Mouse (Mus musculus): ENCODE measurements around the gene Bcl2l14.

The Bcl2l14 gene

DNA sequence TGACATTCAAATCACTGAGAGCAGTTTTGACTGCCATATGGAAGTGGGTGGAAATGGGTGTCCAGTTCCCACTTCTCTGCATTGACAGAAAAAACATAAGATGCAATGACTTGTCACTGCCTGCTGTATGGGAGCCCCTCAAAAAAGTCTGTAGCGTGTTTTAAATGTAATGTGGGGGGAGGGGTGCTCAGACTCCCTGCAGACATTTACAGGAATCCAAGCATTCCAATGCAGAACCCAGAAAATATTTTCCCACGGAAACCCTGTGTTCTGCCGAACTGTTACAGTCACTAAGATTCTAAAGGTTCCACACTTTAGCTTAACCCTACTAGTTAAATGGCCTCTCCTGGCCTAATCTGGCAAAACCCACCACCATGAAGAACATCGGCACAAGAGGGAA, at the start of gene Bcl2l14:
Gene Bcl2l14 (plus strand): TSS at position 301 of the 400 bp plus-strand sequence.
- no peak for DNase-seq

DNA sequence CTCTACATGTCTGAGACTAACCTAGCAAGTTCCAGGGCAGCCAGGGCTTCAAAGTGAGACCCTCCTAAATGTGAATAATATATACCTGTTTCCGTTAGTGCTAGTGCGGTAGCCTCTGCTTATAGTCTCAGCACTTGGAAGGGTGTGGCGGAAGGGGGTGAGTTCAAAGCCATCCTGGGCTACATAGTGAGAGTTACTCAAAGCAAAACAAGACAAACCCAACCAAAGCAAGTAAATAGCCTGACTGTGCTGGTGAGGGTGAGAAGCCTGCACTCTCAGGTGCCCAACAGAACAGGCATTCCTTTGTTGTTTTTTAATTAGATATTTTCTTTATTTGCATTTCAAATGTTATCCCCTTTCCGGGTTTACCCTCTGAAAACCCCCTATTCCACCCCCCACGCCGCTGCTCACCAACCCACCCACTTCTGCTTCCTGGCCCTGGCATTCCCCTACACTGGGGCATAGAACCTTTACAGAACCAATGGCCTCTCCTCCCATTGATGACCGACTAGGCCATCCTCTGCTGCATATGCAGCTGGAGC, 47.5 kb upstream of the Bcl2l14 start:
- DNase-seq, result no peak

DNA sequence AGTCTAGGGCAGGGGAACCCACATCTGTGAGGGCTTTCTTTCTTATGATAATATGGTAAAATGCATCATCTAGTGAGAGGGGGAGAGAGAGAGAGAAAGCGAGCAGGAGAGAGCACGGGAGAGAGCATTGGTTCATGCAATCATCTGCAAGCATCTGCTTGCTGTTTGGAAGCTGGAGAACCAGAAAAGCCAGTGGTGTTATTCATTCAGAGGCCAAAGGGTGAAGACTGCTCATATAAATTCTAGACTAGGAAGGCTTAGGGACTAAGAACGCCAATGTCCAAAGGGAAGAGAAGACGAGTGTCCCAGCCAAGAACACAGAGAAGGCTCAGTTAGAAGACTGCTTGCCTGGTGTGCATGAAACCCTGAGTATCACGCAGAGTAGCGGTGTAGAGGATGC, 43.2 kb upstream of the Bcl2l14 start:
- no peak for DNase-seq

DNA sequence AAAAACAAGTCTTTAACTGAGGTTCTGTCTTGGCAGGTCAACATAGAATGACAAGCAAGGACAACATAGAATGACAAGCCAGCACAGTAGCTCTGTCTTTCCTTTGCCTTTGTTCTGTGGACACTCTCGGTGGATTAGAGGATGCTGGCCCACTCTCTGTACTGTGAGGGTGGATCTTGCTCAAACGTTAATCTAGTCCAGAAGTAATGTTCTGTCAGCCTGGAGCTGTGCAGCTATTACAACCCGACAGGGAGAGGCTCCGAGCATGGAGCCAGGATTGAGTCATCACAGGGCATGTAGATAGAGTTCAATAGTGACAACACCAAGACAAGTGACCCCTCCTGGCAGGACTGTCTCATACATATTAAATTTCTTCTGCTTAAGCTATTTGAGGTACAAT, 42.4 kb upstream of the Bcl2l14 start:
- no peak for DNase-seq

DNA sequence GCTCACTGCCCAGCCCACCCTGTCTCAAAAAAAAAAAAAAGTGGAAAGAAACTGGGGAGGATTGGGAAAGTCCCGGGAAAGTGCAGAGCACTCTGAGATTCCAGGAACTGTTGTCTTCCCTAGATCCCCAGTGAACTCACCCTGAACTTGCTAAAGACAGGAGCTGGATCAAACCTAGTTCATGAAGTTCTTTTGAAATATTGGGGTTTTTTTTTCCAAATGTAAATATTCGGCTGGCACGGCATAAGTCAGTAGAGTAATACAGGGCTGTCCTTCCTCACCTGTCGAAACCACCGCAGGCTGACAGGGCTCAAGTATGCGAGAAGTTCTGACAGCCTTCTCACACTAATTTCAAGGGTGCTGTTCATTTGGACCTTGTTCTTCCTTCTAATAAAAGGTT, 38.5 kb upstream of the Bcl2l14 start:
- no peak for DNase-seq

DNA sequence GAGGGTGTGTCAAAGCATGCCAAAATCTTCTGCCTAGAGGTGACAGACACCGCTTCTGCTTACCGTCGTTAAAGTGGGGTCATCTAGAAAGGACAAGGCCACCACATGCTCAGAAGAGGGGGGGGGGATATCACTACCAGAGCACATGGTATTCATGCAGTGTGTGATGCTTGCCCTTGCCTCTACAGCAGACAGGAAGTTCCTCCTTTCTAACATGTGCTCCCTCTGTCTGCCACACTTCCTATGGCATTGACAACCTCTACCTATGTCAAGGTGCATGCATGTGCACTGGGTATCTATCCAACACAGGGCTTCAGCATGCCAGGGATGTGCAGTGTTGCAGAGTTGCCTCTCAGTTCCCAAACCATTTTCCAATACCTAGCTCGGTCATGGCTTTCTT, 36.0 kb upstream of the Bcl2l14 start:
- DNase-seq, result no peak

DNA sequence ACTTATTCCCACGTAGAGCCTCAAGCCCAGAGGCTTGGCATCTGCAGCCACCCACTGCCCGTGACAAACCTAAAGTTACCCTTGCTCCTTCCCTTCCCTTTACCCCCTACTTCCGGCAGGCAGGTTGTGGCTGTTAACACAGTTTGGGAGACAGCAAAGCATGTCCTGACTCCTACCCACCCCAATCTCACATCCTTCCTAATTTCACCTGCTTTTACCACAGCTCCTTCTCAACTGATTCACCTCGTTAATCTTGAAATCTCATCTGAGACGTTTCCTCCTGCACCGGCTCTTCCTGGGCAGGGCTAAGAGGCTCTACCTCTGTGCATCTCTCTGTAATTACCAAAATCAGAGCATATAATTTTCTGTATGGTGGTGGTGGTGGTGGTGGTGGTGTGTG, 31.5 kb upstream of the Bcl2l14 start:
- no peak for DNase-seq

DNA sequence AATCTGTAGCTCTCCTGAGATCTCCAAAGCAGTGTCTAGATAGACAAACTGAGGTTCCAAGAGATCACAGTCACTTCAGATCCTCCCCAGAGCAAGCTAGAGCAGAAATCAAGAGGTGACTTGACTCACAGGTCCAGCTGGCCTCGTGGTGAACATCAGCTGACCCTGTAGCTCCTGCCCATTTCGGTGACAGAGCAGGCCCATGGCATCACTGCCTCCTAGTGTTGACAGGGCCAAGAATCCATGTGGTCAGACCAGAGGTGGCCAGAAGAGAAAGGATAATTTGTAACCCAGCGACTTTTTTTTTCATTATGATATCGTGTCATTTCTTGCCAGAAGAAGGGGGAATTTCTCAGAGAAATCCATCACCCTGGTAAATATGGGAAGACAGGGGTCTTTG, 30.2 kb upstream of the Bcl2l14 start:
- DNase-seq, result no peak

DNA sequence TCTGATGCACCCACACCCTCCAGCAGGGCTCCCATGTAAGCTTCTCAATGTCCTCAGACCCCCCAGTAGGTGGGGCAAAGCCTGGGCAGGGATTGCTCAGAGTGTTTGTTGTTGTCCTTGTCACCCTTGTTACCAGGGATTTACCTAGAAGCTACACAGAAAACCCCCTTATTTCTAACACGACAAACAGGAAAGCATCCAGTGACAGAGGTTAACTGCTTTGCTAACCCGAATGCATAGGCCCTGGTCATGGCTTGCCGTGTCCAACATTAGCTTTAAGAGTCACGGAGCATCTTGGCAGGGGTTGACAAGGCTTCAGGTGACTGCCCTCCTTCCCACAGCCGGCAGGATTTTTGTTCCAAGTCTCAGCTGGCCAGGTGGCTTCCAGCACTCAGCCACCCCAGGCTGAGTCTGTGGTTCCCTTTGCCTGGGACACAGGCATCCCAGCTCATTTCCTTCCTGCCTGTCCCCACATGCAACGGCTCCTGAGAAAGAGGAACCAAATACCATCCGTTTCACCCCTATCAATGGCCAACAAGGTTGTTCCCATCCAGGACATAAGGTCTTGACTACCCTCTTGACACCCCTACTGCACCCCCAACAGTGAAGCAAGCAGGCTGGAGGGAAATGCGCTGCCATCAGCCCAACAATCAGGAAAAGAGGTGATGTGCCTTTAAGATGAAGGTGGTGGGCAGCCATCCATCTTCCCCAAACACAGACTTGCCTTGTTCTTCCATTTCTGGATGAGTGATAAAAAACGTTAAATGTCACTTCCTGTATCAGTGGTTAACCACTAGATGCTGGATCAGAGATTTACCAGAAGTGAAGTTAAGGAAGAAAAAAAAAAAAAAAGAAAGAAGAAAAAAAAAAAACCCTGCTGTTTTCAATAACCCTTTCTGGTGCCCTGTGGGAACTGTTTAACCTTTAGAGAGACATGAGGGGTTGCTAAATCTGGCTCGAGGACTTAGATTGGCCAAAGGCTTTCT, 29.5 kb upstream of the Bcl2l14 start:
- no peak for DNase-seq

DNA sequence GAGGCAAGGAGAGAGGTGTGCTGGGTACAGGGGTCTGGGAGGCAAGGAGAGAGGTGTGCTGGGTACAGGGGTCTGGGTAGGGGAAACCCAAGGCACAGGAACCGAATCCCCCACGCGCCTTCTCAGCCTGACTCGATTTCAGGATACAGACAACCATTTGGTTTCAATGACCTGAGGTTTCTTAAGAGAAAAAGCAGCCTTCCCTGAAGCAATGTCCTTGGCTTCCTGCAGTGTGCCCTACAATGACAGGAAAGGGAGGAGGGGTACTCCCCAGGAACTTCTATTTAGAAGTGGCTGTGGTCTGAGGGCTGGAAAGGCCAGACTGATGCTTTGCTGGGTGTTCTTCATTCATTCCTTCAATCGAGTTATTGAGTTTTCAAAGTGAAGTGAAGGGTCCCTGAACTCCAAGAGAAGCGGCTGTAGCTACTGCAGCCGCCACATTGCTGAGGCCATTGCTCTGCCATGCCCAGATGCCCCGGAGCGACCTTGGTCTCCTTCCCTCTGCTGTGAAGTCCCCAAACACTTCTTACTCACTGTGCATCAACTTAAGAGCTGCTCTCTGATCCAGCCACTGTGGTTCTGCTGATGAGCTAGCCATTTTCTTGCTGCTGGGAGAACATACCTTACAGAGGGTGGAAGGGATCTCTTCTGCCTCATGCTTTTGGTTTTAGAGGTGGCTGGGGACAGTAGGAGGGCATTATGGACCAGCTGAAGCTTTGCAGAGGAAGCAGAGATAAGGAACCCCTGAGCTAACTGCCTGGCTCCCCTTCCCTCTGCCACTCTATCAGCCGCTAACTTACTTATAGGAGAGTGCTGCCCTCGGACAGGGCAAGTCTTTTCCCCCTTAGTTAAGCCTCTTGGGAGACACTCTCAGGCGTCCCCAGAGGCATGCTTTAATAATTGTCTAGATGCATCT, 28.5 kb upstream of the Bcl2l14 start:
- no peak for DNase-seq

DNA sequence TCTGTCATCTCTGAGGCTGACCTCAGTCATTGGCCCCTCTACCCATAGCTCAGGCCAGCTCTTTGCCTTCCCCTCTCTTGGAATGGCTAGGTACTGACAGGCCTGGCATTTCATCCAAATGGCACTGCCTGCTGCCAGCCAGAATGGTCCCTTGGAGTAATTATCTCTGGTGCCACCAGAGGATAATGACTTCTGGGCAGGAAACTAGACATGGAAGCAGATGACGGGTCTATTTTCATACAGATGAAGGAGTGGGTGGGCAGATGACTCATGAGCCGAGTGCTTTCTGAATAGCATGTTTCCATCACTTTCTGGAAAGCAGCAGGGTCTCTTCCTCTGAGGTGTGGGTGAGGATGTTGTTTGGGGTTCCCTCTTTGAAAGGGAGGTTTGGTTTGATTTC, 23.2 kb upstream of the Bcl2l14 start:
- no peak for DNase-seq

DNA sequence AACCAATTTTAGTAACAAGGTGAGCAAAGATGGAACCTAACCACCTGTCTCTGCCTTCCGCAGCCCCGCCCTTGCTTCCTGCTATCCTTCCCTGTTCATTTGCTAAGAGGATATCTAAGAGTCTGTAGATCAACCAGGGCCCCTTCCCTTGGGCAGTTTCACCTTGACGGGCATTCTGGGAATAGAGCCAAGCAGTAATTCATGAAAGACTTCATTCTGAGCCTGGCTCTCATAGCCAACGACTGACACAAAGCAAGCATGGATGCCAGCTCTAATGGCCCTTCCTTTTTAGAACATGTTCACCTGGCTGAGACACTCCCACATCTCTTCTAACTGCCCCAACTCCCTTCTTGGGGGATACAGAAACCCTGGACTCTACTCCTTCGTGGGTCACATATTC, 18.9 kb upstream of the Bcl2l14 start:
- no peak for DNase-seq

DNA sequence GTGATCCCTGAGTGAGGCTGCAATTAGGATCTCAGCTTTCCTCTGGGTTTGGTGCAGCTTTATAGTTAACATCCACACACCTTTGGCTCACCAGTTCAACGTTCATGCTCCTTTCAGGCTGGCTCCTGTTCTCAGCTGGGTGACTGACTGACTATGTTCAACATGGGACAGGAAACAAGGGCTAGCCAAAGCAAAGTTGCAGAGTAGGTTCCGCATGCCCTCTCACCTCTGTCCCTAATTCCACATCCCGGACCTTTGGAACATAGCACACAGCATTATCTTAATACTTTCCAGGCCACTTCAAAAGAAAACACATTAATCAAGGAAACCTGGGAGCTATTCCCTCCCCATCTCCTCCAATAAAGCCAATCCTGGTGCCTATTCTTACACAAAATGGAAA, 18.3 kb upstream of the Bcl2l14 start:
- DNase-seq, result no peak

DNA sequence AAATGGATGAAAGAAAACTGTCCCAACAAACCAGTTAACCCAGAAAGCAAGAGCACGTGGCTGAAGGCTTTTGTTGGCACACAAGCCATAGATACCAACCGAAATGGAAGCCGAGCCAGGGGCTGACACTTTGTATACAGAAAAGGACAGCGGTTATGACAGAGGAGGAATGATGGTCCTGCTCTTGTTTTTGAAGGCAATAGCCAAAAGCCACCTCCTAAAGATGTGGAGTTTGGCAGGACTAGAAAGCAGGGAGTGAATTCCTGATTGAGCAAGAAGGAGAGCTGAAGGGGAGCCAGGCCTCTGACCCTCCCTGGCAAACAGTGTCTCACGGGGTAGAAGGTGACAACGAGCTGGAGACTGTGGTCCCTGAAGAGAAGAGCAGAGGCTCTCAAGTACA, 14.7 kb upstream of the Bcl2l14 start:
- DNase-seq, result no peak

DNA sequence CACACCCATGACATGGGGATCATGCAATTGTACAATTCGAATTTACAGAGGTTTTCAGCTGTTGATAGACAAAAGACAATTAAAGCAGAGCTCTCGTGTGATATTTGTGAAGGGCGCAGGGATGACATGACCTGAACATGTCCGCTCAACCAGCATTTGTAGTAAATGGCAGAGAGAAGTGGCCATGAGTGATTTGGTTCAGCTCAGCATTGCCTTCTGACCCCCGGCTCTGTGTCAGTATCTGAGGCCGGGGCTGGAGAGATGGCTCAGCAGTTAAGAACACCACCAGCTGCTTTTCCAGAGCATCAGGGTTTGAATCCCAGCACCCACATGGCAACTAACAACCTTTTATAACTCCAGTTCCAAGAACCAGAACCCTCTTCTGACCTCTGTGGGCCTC, 10.2 kb upstream of the Bcl2l14 start:
- DNase-seq, result no peak

DNA sequence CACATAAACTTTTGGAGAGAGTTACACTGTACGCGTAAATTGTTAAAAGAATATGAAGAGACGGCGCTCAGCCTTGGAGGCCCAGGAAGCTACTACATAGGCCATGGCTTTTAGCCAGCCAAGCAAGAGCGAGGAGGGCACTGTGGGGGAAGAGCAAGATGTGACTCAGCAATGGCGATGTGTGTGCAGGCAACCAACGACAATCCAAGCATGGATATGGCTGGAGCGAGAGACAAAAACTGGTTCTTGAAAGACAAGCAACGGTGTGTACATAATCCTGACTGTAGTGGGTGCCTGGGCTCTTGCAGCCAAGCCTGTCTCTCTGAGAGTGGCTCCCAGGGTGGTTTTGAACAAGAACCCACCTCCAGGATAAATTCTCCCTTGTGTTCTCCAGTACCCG, 8.7 kb upstream of the Bcl2l14 start:
- DNase-seq, result no peak

DNA sequence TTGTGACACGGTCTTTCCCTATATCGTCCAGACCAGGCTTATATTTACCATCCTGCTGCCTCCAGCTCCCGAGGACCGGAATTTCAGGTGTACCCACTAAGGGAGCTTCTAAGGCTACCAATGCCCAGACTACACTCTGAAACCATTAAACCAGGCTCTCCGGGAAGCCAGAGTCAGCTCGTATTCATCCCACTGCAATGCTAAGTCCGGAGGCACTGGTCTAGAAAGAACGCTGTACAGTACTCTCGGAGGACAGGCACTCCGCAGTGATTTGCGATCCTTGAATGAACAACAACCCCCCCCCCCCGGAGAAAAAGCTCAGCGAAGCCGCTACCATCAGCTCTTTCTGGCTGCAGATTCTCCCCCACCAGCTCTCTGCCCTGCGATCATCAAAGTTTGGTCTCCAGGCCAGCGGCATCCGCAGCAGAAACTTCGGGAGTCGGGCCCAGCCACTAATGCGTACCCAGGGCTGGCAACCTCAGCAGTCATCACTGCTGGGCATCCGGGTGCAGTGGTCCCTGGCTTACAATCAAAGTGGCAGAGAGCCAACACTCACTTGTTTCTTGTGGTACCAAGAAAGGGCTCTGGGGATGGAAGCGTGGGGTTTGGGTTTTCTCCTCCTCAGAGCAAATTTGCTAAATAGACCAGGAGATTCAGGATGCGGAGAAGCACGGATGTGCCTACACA, 7.6 kb upstream of the Bcl2l14 start:
- no peak for DNase-seq

DNA sequence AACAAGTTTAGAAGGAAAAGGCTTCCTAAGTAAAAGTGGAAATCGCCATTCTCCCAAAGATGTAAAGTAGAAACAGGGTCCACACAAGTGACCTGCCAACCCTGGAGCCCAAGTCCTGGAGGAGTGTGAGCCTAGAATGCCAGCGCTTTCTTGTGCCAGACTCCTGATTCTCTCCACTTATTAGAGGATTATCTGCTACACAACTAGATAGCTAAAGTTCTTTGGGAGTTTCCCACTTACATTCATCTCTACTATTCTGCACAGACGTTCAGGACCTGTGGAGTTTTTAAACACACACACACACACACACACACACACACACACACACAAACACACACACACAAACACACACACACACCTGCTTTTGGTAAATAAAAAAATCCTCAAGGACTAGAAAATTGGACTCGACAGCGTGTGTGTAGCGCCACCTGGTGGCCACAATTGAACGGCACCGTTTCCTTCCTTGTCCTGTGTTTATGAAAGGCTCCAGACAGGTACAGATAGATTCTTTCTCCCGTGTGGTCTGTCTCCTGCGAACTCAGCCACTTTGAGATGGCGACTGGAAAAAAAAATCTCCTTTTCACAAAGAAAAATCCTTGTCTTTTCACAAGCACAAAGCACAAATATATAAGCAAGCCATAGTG, 6.7 kb upstream of the Bcl2l14 start:
- peak; percentile 80 for DNase-seq

DNA sequence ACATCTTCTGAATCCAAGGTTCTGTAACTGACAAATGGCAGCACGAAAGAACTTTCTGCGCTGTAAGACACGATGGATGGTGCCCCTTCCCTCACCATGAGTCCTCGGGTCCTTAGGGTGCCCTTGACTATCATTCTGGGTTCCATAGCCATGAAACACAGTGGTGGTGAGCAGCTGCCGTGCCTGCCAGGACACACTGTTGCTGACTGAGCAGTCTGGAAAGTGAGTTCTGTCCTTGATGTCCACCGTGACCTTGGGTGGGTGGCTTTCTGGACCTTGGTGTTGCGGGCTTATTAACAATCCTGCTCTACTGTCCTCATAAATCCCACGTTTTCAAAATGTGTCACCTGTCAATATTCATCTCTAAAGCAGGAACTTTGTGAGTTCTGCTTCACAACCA, 6.2 kb upstream of the Bcl2l14 start:
- DNase-seq, result no peak

DNA sequence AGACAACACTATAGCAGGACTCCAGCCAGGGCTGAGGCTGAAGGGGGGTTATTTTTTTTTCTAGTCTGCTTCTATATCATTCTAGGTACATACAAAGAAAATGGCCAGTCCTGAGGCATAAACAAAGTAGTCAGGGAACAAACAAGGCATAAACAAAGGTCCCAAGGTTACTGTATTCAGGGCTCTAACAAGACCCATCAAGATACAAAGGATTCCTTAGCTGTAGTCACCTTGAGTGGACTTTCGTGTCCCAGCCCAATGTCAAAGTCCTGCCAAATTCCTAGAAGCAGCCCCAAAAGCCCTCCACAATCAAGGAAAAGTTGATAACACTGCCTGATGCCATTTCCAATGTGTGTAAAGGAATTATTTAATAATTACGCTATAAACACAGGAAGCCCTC, 5.3 kb upstream of the Bcl2l14 start:
- no peak for DNase-seq

DNA sequence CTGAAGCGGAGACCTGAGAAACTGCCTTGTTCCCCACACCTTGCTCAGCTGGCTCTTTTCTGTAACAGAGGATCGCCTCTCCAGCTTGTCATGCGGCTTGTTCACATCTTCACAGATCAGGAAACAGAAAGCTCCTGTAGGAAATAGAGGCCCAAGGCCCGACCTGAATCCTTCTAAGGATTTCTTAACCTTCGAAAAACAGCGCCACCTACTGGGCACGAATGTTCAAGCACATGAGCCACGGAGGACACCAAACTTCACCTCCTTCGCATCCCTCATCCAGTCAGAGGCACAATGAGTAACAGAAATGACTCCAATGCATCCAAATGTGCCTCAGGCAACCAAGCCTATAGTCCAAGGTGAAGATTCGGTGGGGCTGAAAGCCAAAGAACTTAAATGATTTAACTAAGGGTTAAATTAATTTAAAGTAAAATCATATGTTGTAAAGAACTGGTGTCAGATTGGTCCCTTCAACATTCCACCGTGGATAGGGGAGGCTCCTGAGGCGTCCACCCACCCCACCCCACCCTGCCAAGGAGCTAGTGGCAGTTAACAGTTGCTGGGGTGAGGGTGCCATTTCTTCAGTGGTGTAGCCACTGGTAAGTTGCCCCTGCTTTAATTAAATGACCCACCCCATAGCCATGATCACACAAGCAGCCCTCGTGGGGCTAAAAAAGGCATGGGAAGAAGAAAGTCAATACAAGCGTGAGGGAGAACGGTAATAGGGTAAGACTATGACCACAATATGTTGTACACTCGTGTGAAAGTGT, 7.0 kb downstream of the Bcl2l14 start:
- DNase-seq, result peak; percentile 50

DNA sequence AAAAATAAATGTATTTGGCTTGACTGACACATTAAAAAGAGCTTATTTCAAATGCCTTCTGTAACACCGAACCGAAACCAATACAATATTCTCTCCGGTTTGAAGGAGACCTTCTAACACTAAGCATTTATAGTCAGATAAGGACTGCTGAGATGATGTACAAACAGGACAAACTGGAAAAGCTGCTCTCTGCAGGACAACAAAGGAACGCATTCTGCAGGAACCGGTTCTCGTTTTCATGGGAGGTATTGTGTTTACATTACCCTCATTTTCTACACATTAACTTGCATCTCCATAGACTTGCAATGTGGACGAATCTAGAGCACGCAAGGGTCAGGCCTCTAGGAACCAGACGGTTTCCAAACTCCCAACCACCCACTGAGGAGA, 7.6 kb downstream of the Bcl2l14 start:
- DNase-seq, result no peak

Data from kidney, postnatal 14 days (tissue).